Mouse (Mus musculus): ENCODE measurements around the gene Tmprss13. TPM values are rescaled to one million over a fixed set of nuclear protein-coding genes. Genes with fewer than 3 reads are reported as not detected.
A peak's percentile ranks its signal among the peaks of the same experiment; 100 is the strongest.

The Tmprss13 gene
- polyA plus RNA-seq, 1 experiment from 2014 or later = 0.06 TPM

- H3K36me3 ChIP-seq (ENCODE audit: control insufficient read depth, insufficient read depth, low read length) = no peaks in the 10 kb centered on the region
- no peak for ATAC-seq
- no peak overlapping the region for H3K27ac ChIP-seq (ENCODE audit: low read depth, low read length)
- WGBS = 79% methylated on average over 4 of the region's 4 CpGs
- H3K9me3 ChIP-seq (ENCODE audit: control insufficient read depth, low read length) = no peaks in the 10 kb centered on the region
- H3K4me1 ChIP-seq (ENCODE audit: control insufficient read depth, insufficient read depth, low read depth, low read length) = no peaks in the 10 kb centered on the region
- H3K4me3 ChIP-seq (ENCODE audit: low read length) = no peak overlapping the region
- no peak overlapping the region for H3K4me2 ChIP-seq (ENCODE audit: low read length)
- no peak overlapping the region for H3K9ac ChIP-seq (ENCODE audit: low read depth, low read length)
- H3K27me3 ChIP-seq (replicated peaks; ENCODE audit: control insufficient read depth, insufficient read depth, low read length) = no peaks in the 10 kb centered on the region
Observed at GRCm38 (mm10) chr9:45321946-45322430, 3.1 kb downstream of the Tmprss13 start.

GRCm38 (mm10) chr9:45326390-45326789, 7.5 kb downstream of the Tmprss13 start:
- no peak for ATAC-seq
- 93% methylated on average over 9 of the region's 9 CpGs for WGBS
- Histone ChIP-seq H3K9me3 (ENCODE audit: control insufficient read depth, low read length) (no peaks in the 10 kb centered on the region), H3K4me2 (ENCODE audit: low read length) (no peak overlapping the region), H3K4me3 (ENCODE audit: low read length) (no peak overlapping the region), H3K27ac (ENCODE audit: low read depth, low read length) (no peak overlapping the region), H3K36me3 (ENCODE audit: control insufficient read depth, insufficient read depth, low read length) (no peaks in the 10 kb centered on the region), H3K9ac (ENCODE audit: low read depth, low read length) (no peak overlapping the region), H3K4me1 (ENCODE audit: control insufficient read depth, insufficient read depth, low read depth, low read length) (no peaks in the 10 kb centered on the region), H3K27me3 (replicated peaks; ENCODE audit: control insufficient read depth, insufficient read depth, low read length) (no peaks in the 10 kb centered on the region)

- H3K9me3 ChIP-seq (ENCODE audit: control insufficient read depth, low read length) = no peaks in the 10 kb centered on the region
- no peak overlapping the region for H3K4me2 ChIP-seq (ENCODE audit: low read length)
- no peaks in the 10 kb centered on the region for H3K36me3 ChIP-seq (ENCODE audit: control insufficient read depth, insufficient read depth, low read length)
- WGBS = 90% methylated on average over 4 of the region's 4 CpGs
- H3K27ac ChIP-seq (ENCODE audit: low read depth, low read length) = no peak overlapping the region
- H3K4me1 ChIP-seq (ENCODE audit: control insufficient read depth, insufficient read depth, low read depth, low read length) = no peaks in the 10 kb centered on the region
- no peaks in the 10 kb centered on the region for H3K27me3 ChIP-seq (replicated peaks; ENCODE audit: control insufficient read depth, insufficient read depth, low read length)
- no peak overlapping the region for H3K4me3 ChIP-seq (ENCODE audit: low read length)
- no peak for ATAC-seq
- no peak overlapping the region for H3K9ac ChIP-seq (ENCODE audit: low read depth, low read length)
Observed at GRCm38 (mm10) chr9:45328263-45328662, 9.4 kb downstream of the Tmprss13 start.

GRCm38 (mm10) chr9:45329577-45329976, 10.7 kb downstream of the Tmprss13 start:
- 92% methylated on average over 6 of the region's 6 CpGs for WGBS
- Histone ChIP-seq H3K4me1 (ENCODE audit: control insufficient read depth, insufficient read depth, low read depth, low read length) (no peaks in the 10 kb centered on the region), H3K27ac (ENCODE audit: low read depth, low read length) (no peak overlapping the region)

GRCm38 (mm10) chr9:45337406-45337805, 18.5 kb downstream of the Tmprss13 start:
- H3K36me3 ChIP-seq (ENCODE audit: control insufficient read depth, insufficient read depth, low read length) = no peaks in the 10 kb centered on the region
- H3K4me3 ChIP-seq (ENCODE audit: low read length) = no peak overlapping the region
- WGBS = 75% methylated on average over 2 of the region's 2 CpGs
- H3K4me1 ChIP-seq (ENCODE audit: control insufficient read depth, insufficient read depth, low read depth, low read length) = no peaks in the 10 kb centered on the region
- no peaks in the 10 kb centered on the region for H3K27me3 ChIP-seq (replicated peaks; ENCODE audit: control insufficient read depth, insufficient read depth, low read length)
- no peak for ATAC-seq
- no peaks in the 10 kb centered on the region for H3K9me3 ChIP-seq (ENCODE audit: control insufficient read depth, low read length)
- H3K4me2 ChIP-seq (ENCODE audit: low read length) = no peak overlapping the region
- no peak overlapping the region for H3K27ac ChIP-seq (ENCODE audit: low read depth, low read length)
- H3K9ac ChIP-seq (ENCODE audit: low read depth, low read length) = no peak overlapping the region

More at GRCm38 (mm10) chr9:45329577-45329976, 10.7 kb downstream of the Tmprss13 start:
- no peaks in the 10 kb centered on the region for H3K36me3 ChIP-seq (ENCODE audit: control insufficient read depth, insufficient read depth, low read length)
- no peak for ATAC-seq
- no peak overlapping the region for H3K4me3 ChIP-seq (ENCODE audit: low read length)
- H3K9ac ChIP-seq (ENCODE audit: low read depth, low read length) = no peak overlapping the region
- H3K9me3 ChIP-seq (ENCODE audit: control insufficient read depth, low read length) = no peaks in the 10 kb centered on the region
- H3K4me2 ChIP-seq (ENCODE audit: low read length) = no peak overlapping the region
- H3K27me3 ChIP-seq (replicated peaks; ENCODE audit: control insufficient read depth, insufficient read depth, low read length) = no peaks in the 10 kb centered on the region

- no peaks in the 10 kb centered on the region for H3K36me3 ChIP-seq (ENCODE audit: control insufficient read depth, insufficient read depth, low read length)
- H3K27me3 ChIP-seq (replicated peaks; ENCODE audit: control insufficient read depth, insufficient read depth, low read length) = no peaks in the 10 kb centered on the region
- no peaks in the 10 kb centered on the region for H3K9me3 ChIP-seq (ENCODE audit: control insufficient read depth, low read length)
- H3K9ac ChIP-seq (ENCODE audit: low read depth, low read length) = no peak overlapping the region
- no peaks in the 10 kb centered on the region for H3K4me1 ChIP-seq (ENCODE audit: control insufficient read depth, insufficient read depth, low read depth, low read length)
- no peak overlapping the region for H3K4me3 ChIP-seq (ENCODE audit: low read length)
- WGBS = 87% methylated on average over 3 of the region's 3 CpGs
- no peak overlapping the region for H3K27ac ChIP-seq (ENCODE audit: low read depth, low read length)
- no peak overlapping the region for H3K4me2 ChIP-seq (ENCODE audit: low read length)
- no peak for ATAC-seq
Observed at GRCm38 (mm10) chr9:45343066-45343465, 24.2 kb downstream of the Tmprss13 start.

- no peak overlapping the region for H3K4me2 ChIP-seq (ENCODE audit: low read length)
- H3K9me3 ChIP-seq (ENCODE audit: control insufficient read depth, low read length) = no peaks in the 10 kb centered on the region
- H3K4me1 ChIP-seq (ENCODE audit: control insufficient read depth, insufficient read depth, low read depth, low read length) = no peaks in the 10 kb centered on the region
- H3K27me3 ChIP-seq (replicated peaks; ENCODE audit: control insufficient read depth, insufficient read depth, low read length) = no peaks in the 10 kb centered on the region
- ATAC-seq = peak; percentile 78
- H3K9ac ChIP-seq (ENCODE audit: low read depth, low read length) = no peak overlapping the region
- no peaks in the 10 kb centered on the region for H3K36me3 ChIP-seq (ENCODE audit: control insufficient read depth, insufficient read depth, low read length)
- no peak overlapping the region for H3K27ac ChIP-seq (ENCODE audit: low read depth, low read length)
- H3K4me3 ChIP-seq (ENCODE audit: low read length) = no peak overlapping the region
- WGBS = 63% methylated on average over 2 of the region's 2 CpGs
Observed at GRCm38 (mm10) chr9:45345516-45345915, 26.6 kb downstream of the Tmprss13 start.

- WGBS = 59% methylated on average over 6 of the region's 6 CpGs
- Histone ChIP-seq H3K4me3 (ENCODE audit: low read length) (no peak overlapping the region), H3K27ac (ENCODE audit: low read depth, low read length) (no peak overlapping the region), H3K9me3 (ENCODE audit: control insufficient read depth, low read length) (no peaks in the 10 kb centered on the region), H3K9ac (ENCODE audit: low read depth, low read length) (no peak overlapping the region), H3K4me1 (ENCODE audit: control insufficient read depth, insufficient read depth, low read depth, low read length) (no peaks in the 10 kb centered on the region), H3K4me2 (ENCODE audit: low read length) (no peak overlapping the region), H3K27me3 (replicated peaks; ENCODE audit: control insufficient read depth, insufficient read depth, low read length) (no peaks in the 10 kb centered on the region), H3K36me3 (ENCODE audit: control insufficient read depth, insufficient read depth, low read length) (no peaks in the 10 kb centered on the region)
- 0 out of 2 replicates have a peak, but pooled peaks have one; percentile 45 for ATAC-seq
Observed at GRCm38 (mm10) chr9:45346276-45346675, 27.4 kb downstream of the Tmprss13 start.

GRCm38 (mm10) chr9:45348560-45348959, 29.7 kb downstream of the Tmprss13 start:
- WGBS = 82% methylated on average over 6 of the region's 6 CpGs
- no peak overlapping the region for H3K27ac ChIP-seq (ENCODE audit: low read depth, low read length)
- H3K4me3 ChIP-seq (ENCODE audit: low read length) = no peak overlapping the region
- no peak overlapping the region for H3K9ac ChIP-seq (ENCODE audit: low read depth, low read length)
- H3K4me1 ChIP-seq (ENCODE audit: control insufficient read depth, insufficient read depth, low read depth, low read length) = no peaks in the 10 kb centered on the region
- no peaks in the 10 kb centered on the region for H3K9me3 ChIP-seq (ENCODE audit: control insufficient read depth, low read length)
- ATAC-seq = no peak
- H3K27me3 ChIP-seq (replicated peaks; ENCODE audit: control insufficient read depth, insufficient read depth, low read length) = no peaks in the 10 kb centered on the region
- H3K36me3 ChIP-seq (ENCODE audit: control insufficient read depth, insufficient read depth, low read length) = no peaks in the 10 kb centered on the region
- no peak overlapping the region for H3K4me2 ChIP-seq (ENCODE audit: low read length)

GRCm38 (mm10) chr9:45349181-45349580, 30.3 kb downstream of the Tmprss13 start:
- Histone ChIP-seq H3K36me3 (ENCODE audit: control insufficient read depth, insufficient read depth, low read length) (no peaks in the 10 kb centered on the region), H3K27ac (ENCODE audit: low read depth, low read length) (no peak overlapping the region), H3K4me3 (ENCODE audit: low read length) (no peak overlapping the region), H3K9me3 (ENCODE audit: control insufficient read depth, low read length) (no peaks in the 10 kb centered on the region), H3K4me1 (ENCODE audit: control insufficient read depth, insufficient read depth, low read depth, low read length) (no peaks in the 10 kb centered on the region), H3K9ac (ENCODE audit: low read depth, low read length) (no peak overlapping the region), H3K27me3 (replicated peaks; ENCODE audit: control insufficient read depth, insufficient read depth, low read length) (no peaks in the 10 kb centered on the region), H3K4me2 (ENCODE audit: low read length) (no peak overlapping the region)
- 11% methylated on average over 4 of the region's 4 CpGs for WGBS
- no peak for ATAC-seq
